Mouse (Mus musculus) limb, embryonic 14.5 days (tissue): ENCODE data around the gene Tnfaip8l1. TPM values are rescaled to one million over a fixed set of nuclear protein-coding genes. Genes with fewer than 3 reads are reported as not detected.

Source experiments
- ATAC-seq: fragments of 200-750 bp; cut with Nextera tagmentation; 2 replicates; pipeline ENCODE4 v1.8.0; 2017; ENCODE audit warnings: low read depth, moderate number of reproducible peaks, moderate TSS enrichment; ENCODE audit not compliant: low FRiP score
- DNase-seq: peaks from one replicate; pipeline ENCODE4 v3.0.0-alpha.2; 2015; ENCODE audit warnings: low spot score
- H3K27ac ChIP-seq: fragments of 300-500 bp; sonication (generic); replicated peaks from 2 replicates; pipeline ENCODE4 v1.5.1; 2014; ENCODE audit warnings: low read depth, mild to moderate bottlenecking, low read length, moderate library complexity, mixed read lengths
- H3K27me3 ChIP-seq: fragments of 300-500 bp; sonication (generic); 2 replicates; pipeline ENCODE4 v1.6.1; 2014; ENCODE audit warnings: low read length, mixed read lengths; ENCODE audit not compliant: control insufficient read depth, insufficient read depth
- H3K36me3 ChIP-seq: fragments of 300-500 bp; sonication (generic); 2 replicates; pipeline ENCODE4 v1.6.1; 2014; ENCODE audit warnings: mild to moderate bottlenecking, low read length, moderate library complexity, mixed read lengths; ENCODE audit not compliant: control insufficient read depth, insufficient read depth
- H3K4me1 ChIP-seq: fragments of 300-500 bp; sonication (generic); 2 replicates; pipeline ENCODE4 v1.6.1; 2014; ENCODE audit warnings: antibody characterized with exemption, low read length, mixed read lengths; ENCODE audit not compliant: control insufficient read depth, insufficient read depth
- H3K4me2 ChIP-seq: fragments of 300-500 bp; sonication (generic); replicated peaks from 2 replicates; pipeline ENCODE4 v1.6.1; 2014; ENCODE audit warnings: low read depth, mild to moderate bottlenecking, low read length, moderate library complexity; ENCODE audit not compliant: severe bottlenecking
- H3K4me3 ChIP-seq: fragments of 300-500 bp; sonication (generic); replicated peaks from 2 replicates; pipeline ENCODE4 v1.5.1; 2014; ENCODE audit warnings: low read length
- H3K9ac ChIP-seq: fragments of 300-500 bp; sonication (generic); 2 replicates; pipeline ENCODE4 v1.6.1; 2014; ENCODE audit warnings: mild to moderate bottlenecking, low read depth, low read length, moderate library complexity; ENCODE audit not compliant: severe bottlenecking
- H3K9me3 ChIP-seq: fragments of 300-500 bp; sonication (generic); 2 replicates; pipeline ENCODE4 v1.6.1; 2016; ENCODE audit warnings: low read length; ENCODE audit not compliant: control insufficient read depth
- POLR2A ChIP-seq: fragments of 200-500 bp; IDR thresholded peaks from 2 replicates; pipeline ENCODE4 v1.8.0; 2012; ENCODE audit warnings: inconsistent platforms, mild to moderate bottlenecking, moderate library complexity, borderline replicate concordance; ENCODE audit not compliant: insufficient read depth, insufficient read length; ENCODE audit errors: extremely low read depth
- WGBS: fragments of 180-500 bp; shearing (Covaris S2); extraction: QIAGEN DNeasy Blood & Tissue Kit; methylation state at CpG from one replicate; pipeline ENCODE4 v1.1.7; 2014; 5-methylcytosine and 5-hydroxymethylcytosine counted together
- polyA plus RNA-seq, 2 experiments: library from polyadenylated mRNA; depleted of rRNA in 1 of 2; stranded (reverse) in 1 of 2; unstranded in 1 of 2; fragments of >200 nt; fragmentation: Nextera tagmentation in 1 of 2; extraction: Ambion mirVana in 1 of 2; gene quantifications; 2 replicates each; pipeline versions ENCODE4 v1.2.1 to v1.2.3; 2012 to 2014

The Tnfaip8l1 gene
- polyA plus RNA-seq, 2 experiments = 9.3 to 11.6 TPM

DNA sequence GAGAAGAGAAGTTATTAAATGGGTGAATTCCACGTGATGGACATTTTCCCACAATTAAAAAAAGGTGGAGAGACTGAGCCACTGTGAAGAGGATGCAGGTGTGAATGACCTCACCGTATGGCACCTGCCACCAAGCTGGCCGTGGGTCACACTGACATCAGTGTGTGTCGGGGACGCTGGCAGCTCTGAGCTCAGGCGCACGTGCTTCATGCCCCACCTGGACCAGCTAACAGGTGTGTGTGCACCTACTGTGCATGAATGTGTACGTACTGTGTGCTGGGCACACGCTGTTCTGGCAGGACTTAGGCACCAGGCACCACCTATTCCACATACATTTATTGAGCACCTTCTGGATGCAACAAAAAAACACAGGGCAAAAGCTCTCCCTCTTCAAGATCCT lies 17.7 kb upstream of the Tnfaip8l1 start:
- Histone ChIP-seq H3K4me2 (no peak overlapping the region), H3K27ac (no peak overlapping the region), H3K4me3 (no peak overlapping the region), H3K4me1 (peaks cover 12% of the 10 kb centered on the region; the same call in 1 of the 2 replicates), H3K36me3 (no peaks in the 10 kb centered on the region), H3K9ac (no peak overlapping the region), H3K9me3 (no peaks in the 10 kb centered on the region), H3K27me3 (peaks cover 72% of the 10 kb centered on the region)
- 68% methylated on average over 9 of the region's 9 CpGs for WGBS
- TF ChIP-seq POLR2A = no peak
- no peak for ATAC-seq
- DNase-seq = no peak

DNA sequence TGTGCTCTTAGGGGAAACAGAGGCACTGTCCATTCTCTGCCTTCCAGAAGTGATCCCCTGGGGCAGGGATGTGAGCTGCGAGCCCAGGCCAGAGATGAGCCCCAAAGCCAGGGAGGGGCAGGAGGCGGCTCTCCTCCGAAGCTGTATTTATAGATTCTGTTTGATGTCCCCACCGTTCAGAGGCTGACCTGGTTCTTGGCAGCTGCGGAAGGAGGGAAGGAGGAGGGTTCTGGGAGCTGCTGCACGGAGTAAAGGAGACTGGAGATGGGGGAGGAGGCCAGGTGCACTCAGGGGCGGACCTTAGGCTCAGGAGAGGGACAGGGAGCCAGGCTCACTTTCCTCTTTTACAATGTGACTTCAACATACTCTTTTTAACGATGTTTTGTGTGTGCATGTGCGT lies 16.1 kb upstream of the Tnfaip8l1 start:
- WGBS = 15% methylated on average over 9 of the region's 9 CpGs
- no peaks in the 10 kb centered on the region for H3K9me3 ChIP-seq
- no peak overlapping the region for H3K4me3 ChIP-seq
- H3K9ac ChIP-seq = no peak overlapping the region
- ATAC-seq (no peak), DNase-seq (no peak)
- H3K27me3 ChIP-seq = peaks cover 68% of the 10 kb centered on the region
- no peak for TF ChIP-seq POLR2A
- H3K4me1 ChIP-seq = peaks cover 9% of the 10 kb centered on the region; the same call in 1 of the 2 replicates
- H3K27ac ChIP-seq = no peak overlapping the region
- H3K36me3 ChIP-seq = no peaks in the 10 kb centered on the region
- H3K4me2 ChIP-seq = no peak overlapping the region

DNA sequence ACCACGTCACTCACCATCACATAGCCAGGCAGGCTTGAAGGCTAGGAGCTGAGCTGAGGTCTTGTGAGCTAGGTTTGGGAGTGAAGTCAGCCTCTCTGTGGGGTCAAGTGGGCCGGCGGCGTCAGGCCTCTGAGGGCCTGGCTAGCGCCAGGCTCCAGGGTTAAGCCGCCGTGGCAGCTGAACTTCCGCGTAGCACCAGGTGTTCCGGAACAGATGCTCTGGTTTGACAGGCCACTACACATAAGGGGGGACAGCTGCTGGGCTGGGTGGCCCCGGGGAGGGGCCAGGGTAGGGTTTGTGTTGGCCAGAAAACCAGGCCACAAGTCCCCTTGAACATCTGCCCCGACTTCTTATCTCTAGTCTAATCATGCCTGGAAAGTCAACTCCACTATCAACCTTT lies 14.9 kb upstream of the Tnfaip8l1 start:
- 53% methylated on average over 12 of the region's 12 CpGs for WGBS
- Histone ChIP-seq H3K36me3 (no peaks in the 10 kb centered on the region), H3K9me3 (no peaks in the 10 kb centered on the region), H3K27me3 (peaks cover 55% of the 10 kb centered on the region), H3K9ac (no peak overlapping the region), H3K4me1 (no peaks in the 10 kb centered on the region), H3K4me2 (no peak overlapping the region), H3K4me3 (no peak overlapping the region), H3K27ac (no peak overlapping the region)
- no peak for TF ChIP-seq POLR2A
- DNase-seq (no peak), ATAC-seq (peak; percentile 48; the same call in 1 of the 2 replicates)

DNA sequence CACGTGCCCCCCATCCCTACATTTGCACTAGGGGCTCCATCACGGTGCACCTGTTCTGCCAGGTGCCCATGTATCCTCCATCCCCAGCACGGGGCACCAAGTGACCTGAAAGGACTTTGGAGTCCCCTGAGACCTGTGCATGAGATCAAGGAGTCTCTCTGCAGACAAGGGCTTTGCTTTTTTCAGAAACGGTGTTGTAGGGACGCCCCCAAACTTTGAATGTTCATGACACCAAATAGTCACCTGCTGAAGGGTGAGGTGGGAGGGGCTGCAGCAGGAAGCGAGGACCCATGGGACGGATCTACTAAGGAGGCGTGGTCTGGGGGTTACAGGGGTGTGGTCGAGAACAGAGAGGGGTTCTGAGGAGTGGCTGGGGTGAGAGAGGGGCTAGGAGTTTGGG lies 14.0 kb upstream of the Tnfaip8l1 start:
- no peaks in the 10 kb centered on the region for H3K9me3 ChIP-seq
- 0 out of 2 replicates have a peak overlapping the region, but pooled peaks have one; percentile 8 for H3K4me3 ChIP-seq
- peaks cover 48% of the 10 kb centered on the region for H3K27me3 ChIP-seq
- H3K4me1 ChIP-seq = no peaks in the 10 kb centered on the region
- H3K36me3 ChIP-seq = no peaks in the 10 kb centered on the region
- WGBS = 14% methylated on average over 9 of the region's 9 CpGs
- H3K9ac ChIP-seq = no peak overlapping the region
- TF ChIP-seq POLR2A = no peak
- DNase-seq (no peak), ATAC-seq (no peak)
- no peak overlapping the region for H3K27ac ChIP-seq
- H3K4me2 ChIP-seq = peak overlapping the region; percentile 35; the same call in 1 of the 2 replicates

DNA sequence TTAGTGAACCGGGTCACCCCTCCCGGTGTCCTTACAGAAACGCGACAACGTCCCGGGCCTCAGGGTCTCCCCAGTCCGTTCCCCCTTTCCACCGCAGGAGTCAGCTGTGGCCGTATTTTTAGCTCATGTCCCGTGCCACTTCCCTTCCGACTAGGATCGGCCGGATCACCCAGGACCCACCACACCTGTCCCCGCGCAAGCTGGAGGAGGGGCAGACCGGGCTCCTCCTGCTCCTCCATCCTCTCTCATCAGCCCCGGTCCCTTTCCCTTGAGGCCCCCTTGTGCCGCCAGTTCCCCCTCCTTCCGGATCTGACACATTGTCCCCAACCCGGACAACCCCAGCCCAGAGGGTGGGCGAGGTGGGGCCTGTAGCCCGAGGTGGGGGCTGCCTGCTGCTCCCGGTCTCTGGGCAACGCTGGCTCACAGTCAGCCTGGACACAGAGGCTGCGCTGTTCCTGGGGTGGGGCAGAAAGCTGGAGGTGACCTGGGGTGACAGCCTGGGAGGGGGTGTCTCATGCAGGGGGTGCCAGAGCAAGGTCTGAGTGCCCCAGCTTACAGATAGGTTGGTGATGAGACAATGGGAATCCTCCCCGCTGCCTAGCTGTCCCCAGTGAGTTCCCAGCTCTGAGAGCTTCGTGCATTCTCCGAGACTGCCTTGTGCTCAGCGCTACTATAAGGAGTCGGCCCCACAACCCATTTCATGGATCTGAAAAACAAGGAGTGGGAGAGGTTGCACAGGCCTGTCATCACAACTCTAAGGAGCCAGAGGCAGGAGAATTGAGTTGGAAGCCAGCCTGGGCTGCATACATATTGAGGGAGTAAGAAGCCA lies 13.3 kb upstream of the Tnfaip8l1 start:
- H3K4me2 ChIP-seq = peak overlapping the region; percentile 35
- peaks cover 48% of the 10 kb centered on the region for H3K27me3 ChIP-seq
- WGBS = 2% methylated on average over 26 of the region's 30 CpGs
- TF ChIP-seq POLR2A = no peak
- ATAC-seq = peak; percentile 61
- no peak for DNase-seq
- H3K27ac ChIP-seq = no peak overlapping the region
- peaks cover 3% of the 10 kb centered on the region; the same call in 1 of the 2 replicates for H3K4me1 ChIP-seq
- no peaks in the 10 kb centered on the region for H3K9me3 ChIP-seq
- H3K36me3 ChIP-seq = no peaks in the 10 kb centered on the region
- H3K4me3 ChIP-seq = peak overlapping the region; percentile 8; the same call in 1 of the 2 replicates
- 0 out of 2 replicates have a peak overlapping the region, but pooled peaks have one; percentile 32 for H3K9ac ChIP-seq
